Mouse (Mus musculus) c-Kit-positive CD71-negative TER-119-negative erythroid progenitor cells, embryonic 14.5 days (primary cell): ENCODE measurements around the gene Aqp7.

Experiments used
- DNase-seq: peaks from one replicate; pipeline ENCODE4 v3.0.0-alpha.2; 2013; ENCODE audit warnings: low read depth

The Aqp7 gene

GRCm38 (mm10) chr4:41000271-41000670, 47.7 kb downstream of the Aqp7 start:
- no peak for DNase-seq

- DNase-seq: no peak
Measured at GRCm38 (mm10) chr4:40997916-40998315, 50.0 kb downstream of the Aqp7 start.

- DNase-seq: no peak
Measured at GRCm38 (mm10) chr4:40996302-40996701, 51.6 kb downstream of the Aqp7 start.

- no peak for DNase-seq
Measured at GRCm38 (mm10) chr4:40989633-40990032, 58.3 kb downstream of the Aqp7 start.

- DNase-seq: no peak
Measured at GRCm38 (mm10) chr4:40983686-40984085, 64.3 kb downstream of the Aqp7 start.
